Mouse (Mus musculus) neural tube, embryonic 11.5 days (tissue): ENCODE data around the gene Zfyve1. TPM values are rescaled to one million over a fixed set of nuclear protein-coding genes. Genes with fewer than 3 reads are reported as not detected.
"Not testable (repeated sequence)": the region's sequence is repeated elsewhere in the genome, so short reads cannot be mapped to it uniquely, and the experiment has no call there.

Experiments
- ATAC-seq: fragments of 200-750 bp; cut with Nextera tagmentation; 2 replicates; pipeline ENCODE4 v1.8.0; 2017; ENCODE audit warnings: moderate number of reproducible peaks, mild to moderate bottlenecking, moderate TSS enrichment, moderate library complexity; ENCODE audit not compliant: insufficient read depth, low FRiP score, low TSS enrichment
- DNase-seq: peaks from one replicate; pipeline ENCODE4 v3.0.0-alpha.2; 2015; ENCODE audit warnings: low spot score
- H3K27ac ChIP-seq: fragments of 300-500 bp; sonication (generic); 2 replicates; pipeline ENCODE4 v1.5.1; 2014; ENCODE audit warnings: low read depth, mild to moderate bottlenecking, low read length
- H3K27me3 ChIP-seq: fragments of 300-500 bp; sonication (generic); 2 replicates; pipeline ENCODE4 v1.6.1; 2014; ENCODE audit warnings: mild to moderate bottlenecking, low read length, mixed read lengths; ENCODE audit not compliant: control insufficient read depth, insufficient read depth
- H3K36me3 ChIP-seq: fragments of 300-500 bp; sonication (generic); 2 replicates; pipeline ENCODE4 v1.6.1; 2014; ENCODE audit warnings: mild to moderate bottlenecking, low read length, moderate library complexity, mixed read lengths; ENCODE audit not compliant: control insufficient read depth, insufficient read depth
- H3K4me1 ChIP-seq: fragments of 300-500 bp; sonication (generic); 2 replicates; pipeline ENCODE4 v1.6.1; 2014; ENCODE audit warnings: low read length, mixed read lengths; ENCODE audit not compliant: control insufficient read depth, insufficient read depth
- H3K4me2 ChIP-seq: fragments of 300-500 bp; sonication (generic); 2 replicates; pipeline ENCODE4 v1.6.1; 2014; ENCODE audit warnings: low read depth, mild to moderate bottlenecking, moderate library complexity
- H3K4me3 ChIP-seq: fragments of 300-500 bp; sonication (generic); 2 replicates; pipeline ENCODE4 v1.5.1; 2014; ENCODE audit warnings: low read depth, low read length
- H3K9ac ChIP-seq: fragments of 300-500 bp; sonication (generic); 2 replicates; pipeline ENCODE4 v1.6.1; 2014; ENCODE audit warnings: mild to moderate bottlenecking, low read length
- H3K9me3 ChIP-seq: fragments of 300-500 bp; sonication (generic); 2 replicates; pipeline ENCODE4 v1.6.1; 2016; ENCODE audit warnings: low read length; ENCODE audit not compliant: control insufficient read depth
- WGBS: fragments of 180-500 bp; shearing (Covaris S2); extraction: QIAGEN DNeasy Blood & Tissue Kit; methylation state at CpG from one replicate; pipeline ENCODE4 v1.1.7; 2014; 5-methylcytosine and 5-hydroxymethylcytosine counted together
- polyA plus RNA-seq: library from polyadenylated mRNA; unstranded; fragments of >200 nt; fragmentation: Nextera tagmentation; extraction: Ambion mirVana; gene quantifications from 2 replicates; pipeline ENCODE4 v1.2.1, GENCODE M21; 2014

The Zfyve1 gene
- 25.2 and 25.9 TPM in 2 replicates for polyA plus RNA-seq

- Histone ChIP-seq H3K4me2 (peak within 1 kb of the TSS; percentile 64), H3K9me3 (no peaks in the 10 kb centered on the region), H3K27ac (peak within 1 kb of the TSS; percentile 90), H3K9ac (peak within 1 kb of the TSS; percentile 94), H3K36me3 (peaks cover 4% of the 10 kb centered on the region; the same call in 1 of the 2 replicates), H3K4me3 (peak within 1 kb of the TSS; percentile 92), H3K4me1 (peaks cover 6% of the 10 kb centered on the region; the same call in 1 of the 2 replicates), H3K27me3 (no peaks in the 10 kb centered on the region)
- under 1% methylated on average over 28 of the region's 28 CpGs for WGBS
- peak; percentile 95 for DNase-seq
- peak; percentile 98 for ATAC-seq
Measured at GRCm38 (mm10) chr12:83597025-83597501, at the start of gene Zfyve1. Zfyve1 (minus strand) TSS chr12:83597222.

GRCm38 (mm10) chr12:83643116-83643515 is 46.1 kb upstream of the Zfyve1 start:
- Histone ChIP-seq H3K27me3 (no peaks in the 10 kb centered on the region), H3K4me3 (no peak overlapping the region), H3K27ac (no peak overlapping the region), H3K36me3 (peaks cover 4% of the 10 kb centered on the region; the same call in 1 of the 2 replicates), H3K4me2 (no peak overlapping the region), H3K9ac (no peak overlapping the region), H3K9me3 (no peaks in the 10 kb centered on the region), H3K4me1 (no peaks in the 10 kb centered on the region)
- no peak for DNase-seq
- WGBS, result 92% methylated on average over 1 of the region's 1 CpGs
- ATAC-seq, result no peak

- peaks cover 4% of the 10 kb centered on the region; the same call in 1 of the 2 replicates for H3K36me3 ChIP-seq
- no peak overlapping the region for H3K9ac ChIP-seq
- no peak for DNase-seq
- no peak for ATAC-seq
- H3K27ac ChIP-seq, result no peak overlapping the region
- H3K4me3 ChIP-seq, result no peak overlapping the region
- H3K4me2 ChIP-seq, result no peak overlapping the region
- WGBS, result 91% methylated on average over 2 of the region's 2 CpGs
- H3K27me3 ChIP-seq, result no peaks in the 10 kb centered on the region
- H3K9me3 ChIP-seq, result no peaks in the 10 kb centered on the region
- no peaks in the 10 kb centered on the region for H3K4me1 ChIP-seq
Measured at GRCm38 (mm10) chr12:83641233-83641632, 44.2 kb upstream of the Zfyve1 start.

- ATAC-seq (no peak), DNase-seq (no peak)
- Histone ChIP-seq H3K27me3 (no peaks in the 10 kb centered on the region), H3K4me2 (peak overlapping the region; percentile 62; the same call in 1 of the 2 replicates), H3K4me1 (peaks cover 5% of the 10 kb centered on the region; the same call in 1 of the 2 replicates), H3K4me3 (0 out of 2 replicates have a peak overlapping the region, but pooled peaks have one; percentile 72), H3K9ac (no peak overlapping the region), H3K9me3 (no peaks in the 10 kb centered on the region), H3K27ac (no peak overlapping the region), H3K36me3 (no peaks in the 10 kb centered on the region)
- 67% methylated on average over 2 of the region's 2 CpGs for WGBS
Measured at GRCm38 (mm10) chr12:83633807-83634206, 36.8 kb upstream of the Zfyve1 start.

GRCm38 (mm10) chr12:83632680-83633025 is 35.6 kb upstream of the Zfyve1 start:
- DNase-seq (peak; percentile 72), ATAC-seq (peak; percentile 62)
- Histone ChIP-seq H3K9ac (peak overlapping the region; percentile 98), H3K4me1 (peaks cover 5% of the 10 kb centered on the region; the same call in 1 of the 2 replicates), H3K9me3 (no peaks in the 10 kb centered on the region), H3K4me3 (peak overlapping the region; percentile 72), H3K4me2 (peak overlapping the region; percentile 62), H3K27me3 (no peaks in the 10 kb centered on the region), H3K36me3 (no peaks in the 10 kb centered on the region), H3K27ac (peak overlapping the region; percentile 93)
- WGBS, result under 1% methylated on average over 20 of the region's 20 CpGs

- DNase-seq (peak; percentile 95), ATAC-seq (peak; percentile 100)
- Histone ChIP-seq H3K4me3 (peak overlapping the region; percentile 72), H3K4me1 (peaks cover 5% of the 10 kb centered on the region; the same call in 1 of the 2 replicates), H3K9ac (peak overlapping the region; percentile 98), H3K36me3 (no peaks in the 10 kb centered on the region), H3K9me3 (no peaks in the 10 kb centered on the region), H3K4me2 (peak overlapping the region; percentile 66), H3K27me3 (no peaks in the 10 kb centered on the region), H3K27ac (peak overlapping the region; percentile 93)
- WGBS, result under 1% methylated on average over 47 of the region's 68 CpGs
Measured at GRCm38 (mm10) chr12:83631743-83632679, 35.0 kb upstream of the Zfyve1 start.

GRCm38 (mm10) chr12:83630936-83631335 is 33.9 kb upstream of the Zfyve1 start, which contains the start of gene Rbm25:
Rbm25 (plus strand) TSS chr12:83631236.
- not testable (repeated sequence) for H3K4me1 ChIP-seq, H3K9me3 ChIP-seq, H3K36me3 ChIP-seq, DNase-seq, H3K27me3 ChIP-seq, ATAC-seq
- H3K9ac ChIP-seq, result peak within 1 kb of the TSS; percentile 98
- H3K27ac ChIP-seq, result peak within 1 kb of the TSS; percentile 93
- H3K4me2 ChIP-seq, result peak within 1 kb of the TSS; percentile 66
- no CpG with 5 or more reads among the region's 5 CpGs for WGBS
- peak within 1 kb of the TSS; percentile 72 for H3K4me3 ChIP-seq

- no peak overlapping the region for H3K4me3 ChIP-seq
- H3K4me1 ChIP-seq, result no peaks in the 10 kb centered on the region
- WGBS, result 90% methylated on average over 1 of the region's 1 CpGs
- DNase-seq (no peak), ATAC-seq (no peak)
- no peak overlapping the region for H3K27ac ChIP-seq
- H3K36me3 ChIP-seq, result no peaks in the 10 kb centered on the region
- no peak overlapping the region for H3K9ac ChIP-seq
- no peaks in the 10 kb centered on the region for H3K27me3 ChIP-seq
- H3K9me3 ChIP-seq, result no peaks in the 10 kb centered on the region
- no peak overlapping the region for H3K4me2 ChIP-seq
Measured at GRCm38 (mm10) chr12:83624321-83624720, 27.3 kb upstream of the Zfyve1 start.
